Mouse (Mus musculus) cerebellum, adult 2 months (tissue): ENCODE measurements around the gene Kat2b.

ENCODE experiments used
- CTCF ChIP-seq: fragments of 200-500 bp; IDR thresholded peaks from 2 replicates; pipeline ENCODE4 v1.5.1; 2011; ENCODE audit warnings: low read depth, mild to moderate bottlenecking, control low read depth, low read length, moderate library complexity, borderline replicate concordance; ENCODE audit not compliant: insufficient read depth
- POLR2A ChIP-seq: fragments of 200-500 bp; IDR thresholded peaks from 2 replicates; pipeline ENCODE4 v1.6.1; 2011; ENCODE audit warnings: low read length, control low read depth, borderline replicate concordance; ENCODE audit not compliant: insufficient read depth

- TF ChIP-seq CTCF, result no peak
- TF ChIP-seq POLR2A, result no peak
These were observed 92.0 kb downstream of the Kat2b start for GRCm38 (mm10) chr17:53658668-53659067.
